Mouse (Mus musculus): ENCODE measurements around the gene Slc25a35.
"Not testable (repeated sequence)": the region's sequence is repeated elsewhere in the genome, so short reads cannot be mapped to it uniquely, and the experiment has no call there.

The Slc25a35 gene

DNA sequence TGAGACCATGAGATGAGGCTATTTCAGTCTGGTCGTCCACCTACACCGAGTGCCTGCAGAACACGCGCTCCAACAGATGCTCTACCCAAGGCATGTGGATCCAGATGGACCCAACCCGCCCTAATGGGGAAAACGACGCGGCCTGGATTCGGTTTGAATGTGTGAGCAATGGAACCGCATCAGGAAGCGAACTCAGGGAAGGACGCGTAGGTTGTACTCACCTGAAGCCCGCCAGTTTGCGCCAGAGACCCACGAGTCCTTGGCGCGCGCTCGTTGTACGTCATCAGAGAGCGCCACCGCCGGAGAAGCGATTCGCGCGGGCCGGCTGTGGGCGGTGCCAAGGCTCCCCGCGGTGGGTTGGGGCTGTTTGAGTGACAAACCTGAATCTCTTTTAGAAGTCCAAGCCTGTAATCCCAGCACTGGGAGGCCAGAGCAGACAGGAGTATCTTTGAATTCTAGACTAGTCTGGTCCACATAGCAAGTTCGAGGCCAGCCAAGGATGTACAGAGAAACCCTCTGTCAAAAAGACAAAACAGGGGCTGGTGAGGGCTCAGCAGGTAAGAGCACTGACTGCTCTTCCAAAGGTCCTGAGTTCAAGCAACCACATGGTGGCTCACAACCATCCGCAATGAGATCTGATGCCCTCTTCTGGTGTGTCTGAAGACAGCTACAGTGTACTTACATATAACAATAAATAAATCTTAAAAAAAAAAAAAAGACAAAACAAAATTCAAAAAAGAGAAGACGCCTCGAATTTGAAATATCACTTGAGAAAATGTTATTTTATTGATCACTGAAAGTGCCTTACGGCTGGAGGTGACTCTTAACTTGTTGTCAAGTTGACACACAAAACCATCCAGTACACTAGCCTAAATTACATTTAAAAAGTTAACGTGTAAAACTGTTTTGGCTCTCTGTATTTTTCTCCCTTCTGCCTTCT is 40.5 kb downstream of the Slc25a35 start, which contains the start of gene Pfas:
Gene Pfas, minus strand, starts transcription at position 279 of the 940 bp plus-strand sequence.
- DNase-seq = peak; percentile 90 to 93

DNA sequence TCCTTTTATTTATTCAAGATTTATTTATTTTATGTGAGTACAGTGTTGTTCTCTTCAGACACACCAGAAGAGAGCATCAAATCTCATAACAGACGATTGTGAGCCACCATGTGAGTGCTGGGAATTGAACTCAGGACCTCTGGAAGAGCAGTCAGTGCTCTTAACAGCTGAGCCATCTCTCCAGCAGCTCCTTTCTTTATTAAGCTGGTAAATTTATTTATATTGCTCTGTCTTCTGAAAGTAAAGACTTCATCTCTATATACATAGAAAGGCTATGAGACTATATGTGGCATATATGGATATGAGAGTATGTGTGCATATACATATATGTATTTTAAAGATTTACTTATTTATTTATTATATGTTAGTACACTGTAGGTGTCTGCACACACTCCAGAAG is 41.6 kb downstream of the Slc25a35 start:
- DNase-seq = no peak

DNA sequence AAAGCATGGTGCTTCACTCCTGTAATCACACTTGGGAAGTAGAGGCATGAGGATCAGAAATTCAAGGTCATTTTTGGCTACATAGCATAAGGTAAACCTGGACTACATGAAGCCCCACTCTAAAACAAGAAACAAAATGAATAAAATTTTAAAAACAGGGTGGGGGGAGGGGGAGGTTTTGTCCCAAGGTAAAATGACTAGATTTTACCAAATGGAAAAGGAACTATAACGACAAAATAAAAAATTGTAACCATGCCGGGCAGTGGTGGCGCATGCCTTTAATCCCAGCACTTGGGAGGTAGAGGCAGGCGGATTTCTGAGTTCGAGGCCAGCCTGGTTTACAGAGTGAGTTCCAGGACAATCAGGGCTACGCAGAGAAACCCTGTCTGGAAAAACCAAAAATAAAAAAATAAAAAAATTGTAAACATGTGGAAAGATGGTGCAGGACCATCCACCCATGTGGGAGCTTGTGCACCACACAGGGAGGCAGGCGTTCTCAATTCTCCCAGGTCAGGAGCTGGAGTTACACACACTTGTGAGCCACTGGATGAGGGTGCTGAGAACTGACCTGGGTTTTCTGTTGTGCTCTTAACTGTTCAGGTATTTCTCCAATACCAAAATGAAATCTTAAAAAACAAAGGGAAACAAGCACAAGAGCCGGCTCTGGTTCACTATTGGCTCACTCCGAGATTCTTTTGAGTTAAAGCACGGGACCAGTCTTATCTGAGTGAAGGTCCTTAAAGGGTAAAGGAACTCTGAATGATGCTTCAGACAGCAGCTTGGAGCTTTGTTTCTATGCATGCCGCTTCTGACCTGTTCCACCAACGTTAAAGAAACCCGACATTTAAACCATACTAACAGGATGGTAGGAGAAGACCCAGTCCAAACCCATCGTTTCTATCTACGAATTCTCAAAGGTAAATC is 42.7 kb downstream of the Slc25a35 start:
- DNase-seq = no peak

DNA sequence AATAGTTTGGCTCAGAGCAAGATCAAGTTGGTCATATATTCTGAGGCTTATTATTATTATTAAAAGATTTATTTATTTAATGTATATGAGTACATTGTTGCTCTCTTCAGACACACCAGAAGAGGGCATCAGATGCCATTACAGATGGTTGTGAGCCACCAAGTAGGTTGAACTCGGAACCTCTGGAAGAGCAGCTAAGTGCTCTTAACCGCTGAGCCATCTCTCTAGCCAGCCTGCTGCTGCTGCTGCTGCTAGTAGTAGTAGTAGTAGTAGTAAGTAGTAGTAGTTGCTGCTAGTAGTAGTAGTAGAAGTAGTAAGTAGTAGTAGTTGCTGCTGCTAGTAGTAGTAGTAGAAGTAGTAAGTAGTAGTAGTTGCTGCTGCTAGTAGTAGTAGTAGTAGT is 43.5 kb downstream of the Slc25a35 start:
- DNase-seq = not testable (repeated sequence)

DNA sequence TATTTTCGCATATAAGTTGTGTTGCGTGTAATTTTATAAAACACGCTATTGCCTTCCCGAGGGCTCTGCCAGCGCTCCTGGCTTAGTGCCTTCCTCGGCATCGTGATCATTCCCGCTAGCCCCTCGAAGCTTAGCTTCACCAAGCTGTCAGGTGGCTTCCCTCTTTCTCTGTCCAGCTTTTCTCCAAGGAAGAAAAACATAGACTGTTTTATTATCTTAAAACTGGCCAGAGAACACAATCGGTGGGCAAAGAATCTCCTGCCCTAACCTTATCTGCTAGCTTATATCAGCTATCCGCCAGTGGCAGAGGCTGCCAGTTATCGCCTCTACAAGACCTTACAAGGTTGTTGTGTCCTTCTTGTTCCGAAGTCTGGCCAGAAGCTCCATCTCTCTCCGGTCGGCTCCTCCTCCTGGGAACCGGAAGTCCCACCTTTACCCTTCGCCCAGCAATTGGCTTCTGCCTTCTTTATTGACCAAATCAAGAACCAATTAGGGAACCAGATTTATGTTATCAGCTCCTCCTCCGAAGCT is 44.2 kb downstream of the Slc25a35 start:
- DNase-seq = peak; percentile 91 to 95

DNA sequence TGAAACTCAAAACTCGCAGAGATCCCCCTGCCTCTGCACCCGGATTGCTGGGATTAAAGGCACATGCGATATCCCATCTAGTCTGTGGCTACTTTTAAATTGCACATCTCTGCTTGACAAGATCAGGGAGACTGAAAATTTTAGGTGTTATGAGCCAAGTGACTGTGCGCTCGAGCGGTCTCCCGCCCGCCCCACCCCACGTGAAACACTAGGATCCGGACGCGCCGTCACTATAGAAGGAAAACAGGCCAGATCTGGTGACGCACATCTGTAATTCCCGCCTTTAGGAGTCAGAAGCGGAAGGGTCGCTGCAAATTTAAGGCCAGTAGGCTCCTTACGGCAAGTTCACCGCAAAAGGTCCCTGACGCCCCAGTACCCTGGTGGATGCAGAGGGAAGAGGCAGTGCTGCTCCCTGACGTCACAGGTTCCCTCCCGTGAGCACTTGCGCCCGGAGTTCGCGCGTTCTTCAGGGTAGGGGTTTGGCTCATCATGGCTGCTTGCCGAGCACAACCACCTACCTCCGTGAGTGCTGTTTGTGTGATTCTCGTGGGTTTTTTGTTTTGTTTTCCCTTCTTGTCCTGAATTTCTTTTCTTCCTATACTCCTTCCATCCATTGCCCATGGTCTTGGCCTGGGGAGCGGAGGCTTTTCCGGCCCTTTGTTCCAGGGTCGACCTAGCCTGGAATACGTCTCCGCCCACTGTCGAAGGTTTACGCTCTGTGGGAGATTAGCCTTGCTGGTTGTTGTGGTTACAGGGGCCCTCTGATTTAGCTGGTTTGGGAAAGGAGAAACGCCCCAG is 47.9 kb downstream of the Slc25a35 start, which contains the start of gene Ctc1:
Gene Ctc1, plus strand, starts transcription at position 268 of the 798 bp plus-strand sequence.
- DNase-seq = peak; percentile 89 to 94

DNA sequence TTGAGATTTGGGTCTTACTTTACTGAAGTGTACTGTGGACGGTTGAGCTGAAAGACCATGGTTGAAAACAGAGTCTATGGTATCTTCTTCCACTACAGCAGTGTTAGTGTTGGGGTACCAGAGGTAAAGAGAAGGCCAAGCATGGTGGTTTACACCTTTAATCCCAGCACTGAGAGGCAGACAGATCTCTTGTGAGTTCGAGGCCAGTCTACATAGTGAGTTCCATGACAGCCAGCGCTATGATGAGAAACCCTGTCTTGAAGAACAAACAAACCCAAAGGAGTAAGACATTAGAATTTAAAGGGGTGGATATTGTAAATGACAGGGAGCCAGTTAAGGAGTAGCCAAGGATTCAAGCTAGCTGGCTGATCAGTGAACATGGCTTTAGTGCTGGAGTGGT is 48.8 kb downstream of the Slc25a35 start:
- no peak for DNase-seq

DNA sequence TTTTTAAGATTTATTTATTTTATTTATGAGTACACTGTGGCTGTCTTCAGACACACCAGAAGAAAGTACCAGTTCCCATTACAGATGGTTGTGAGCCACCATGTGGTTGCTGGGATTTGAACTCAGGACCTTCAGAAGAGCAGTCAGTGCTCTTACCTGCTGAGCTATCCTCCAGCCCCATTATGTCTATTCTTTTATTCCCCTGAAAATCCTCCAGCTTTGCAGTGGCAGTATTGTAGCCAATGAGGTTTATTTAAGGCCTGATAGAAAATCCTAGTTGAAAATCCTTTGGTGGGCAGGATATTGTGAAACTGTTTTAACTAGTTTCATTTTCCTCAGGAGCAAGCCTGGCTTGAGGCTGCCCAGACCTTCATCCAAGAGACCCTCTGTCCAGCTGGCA is 52.8 kb downstream of the Slc25a35 start:
- no peak for DNase-seq

All from kidney, postnatal 25 days (tissue).